Mouse (Mus musculus) cortical plate, adult 2 months (tissue): ENCODE measurements around the gene St6galnac6.

ENCODE experiments used
- CTCF ChIP-seq: fragments of 200-500 bp; IDR thresholded peaks from 2 replicates; pipeline ENCODE4 v1.5.1; 2011; ENCODE audit warnings: mild to moderate bottlenecking, control low read depth, low read length; ENCODE audit not compliant: insufficient read depth; ENCODE audit errors: extremely low read depth
- POLR2A ChIP-seq: fragments of 200-500 bp; IDR thresholded peaks from 2 replicates; pipeline ENCODE4 v1.6.1; 2011; ENCODE audit warnings: mild to moderate bottlenecking, low read length, control low read depth; ENCODE audit not compliant: insufficient read depth; ENCODE audit errors: extremely low read depth

DNA sequence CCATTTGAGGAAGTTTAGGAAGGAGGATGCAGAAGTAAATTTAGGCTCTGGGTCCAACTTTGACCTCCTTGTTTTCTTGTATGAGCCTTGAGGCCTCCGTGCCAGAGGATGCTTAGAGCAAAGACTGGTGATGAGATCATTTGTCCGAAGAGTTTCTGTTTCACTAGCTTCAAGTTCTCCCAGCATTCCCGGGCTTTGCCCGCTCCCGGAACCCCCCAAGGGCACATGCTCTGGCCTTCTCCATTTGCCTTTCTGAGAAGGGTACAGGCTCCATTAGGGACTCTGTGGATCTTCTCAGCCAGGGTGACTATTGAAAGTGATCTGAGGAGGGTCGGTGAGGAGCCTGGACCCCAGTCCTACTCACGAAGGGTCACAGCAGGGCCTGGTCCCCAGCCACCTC lies 47.9 kb downstream of the St6galnac6 start:
- TF ChIP-seq POLR2A: no peak
- TF ChIP-seq CTCF: no peak
